Mouse (Mus musculus): Measurements from ENCODE around the gene Gsg1l.

The Gsg1l gene

DNA sequence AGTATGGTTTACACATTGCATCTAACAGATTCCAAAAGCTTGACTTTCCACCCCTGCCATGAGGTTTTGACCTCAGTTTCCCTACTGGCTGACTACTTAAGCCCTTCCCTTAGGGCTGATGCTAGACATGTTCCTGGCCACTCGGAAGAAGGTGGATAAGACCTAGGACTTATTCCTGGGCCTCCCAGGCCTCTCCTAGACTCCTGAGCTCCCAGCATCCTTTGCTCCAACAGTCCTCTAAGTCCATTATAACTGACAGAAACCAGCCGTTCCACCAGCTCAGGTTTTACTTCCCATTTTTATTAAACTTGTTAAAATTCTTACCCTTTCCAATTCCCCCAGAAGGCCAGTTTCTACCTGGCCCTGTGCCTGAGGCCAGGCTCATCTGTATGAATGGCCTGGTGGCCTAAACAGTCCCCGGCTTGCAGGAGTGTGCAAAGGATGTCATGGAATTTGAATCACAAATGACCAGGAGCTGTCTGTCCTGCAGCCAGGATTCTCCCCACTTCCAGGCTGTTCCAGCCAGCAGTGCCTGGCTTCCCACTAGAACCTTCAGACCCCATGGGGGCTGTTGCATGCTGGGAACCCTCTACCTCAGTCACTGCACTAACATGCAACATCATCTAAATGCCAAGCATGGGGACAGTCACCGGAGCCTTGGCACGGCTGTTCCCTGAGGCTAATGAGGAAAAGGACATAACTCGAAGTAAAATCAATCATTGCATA is 139.7 kb downstream of the Gsg1l start:
- no peak for DNase-seq (ENCODE audit: extremely low read depth, low read depth)

DNA sequence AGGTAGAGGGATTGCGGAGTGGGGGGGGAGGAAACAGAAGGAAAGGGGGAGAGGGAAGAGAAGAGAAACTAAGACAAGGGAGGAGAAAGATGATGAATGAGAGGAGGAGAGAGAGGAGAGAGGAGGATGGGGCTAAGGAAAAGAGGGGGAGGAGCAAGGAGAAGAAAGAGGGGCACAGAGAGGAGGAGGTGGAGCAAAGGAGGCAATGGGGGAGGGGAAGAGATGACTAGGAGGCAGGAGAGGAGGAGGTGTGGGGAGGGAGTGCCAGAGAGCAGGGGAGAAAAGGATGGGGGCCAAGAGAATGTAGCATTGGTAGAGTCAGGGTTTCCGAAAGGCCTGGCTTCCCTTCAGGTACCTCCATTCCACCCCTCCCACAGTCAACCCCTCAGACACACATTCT is 147.9 kb downstream of the Gsg1l start:
- DNase-seq (ENCODE audit: extremely low read depth, low read depth): no peak

DNA sequence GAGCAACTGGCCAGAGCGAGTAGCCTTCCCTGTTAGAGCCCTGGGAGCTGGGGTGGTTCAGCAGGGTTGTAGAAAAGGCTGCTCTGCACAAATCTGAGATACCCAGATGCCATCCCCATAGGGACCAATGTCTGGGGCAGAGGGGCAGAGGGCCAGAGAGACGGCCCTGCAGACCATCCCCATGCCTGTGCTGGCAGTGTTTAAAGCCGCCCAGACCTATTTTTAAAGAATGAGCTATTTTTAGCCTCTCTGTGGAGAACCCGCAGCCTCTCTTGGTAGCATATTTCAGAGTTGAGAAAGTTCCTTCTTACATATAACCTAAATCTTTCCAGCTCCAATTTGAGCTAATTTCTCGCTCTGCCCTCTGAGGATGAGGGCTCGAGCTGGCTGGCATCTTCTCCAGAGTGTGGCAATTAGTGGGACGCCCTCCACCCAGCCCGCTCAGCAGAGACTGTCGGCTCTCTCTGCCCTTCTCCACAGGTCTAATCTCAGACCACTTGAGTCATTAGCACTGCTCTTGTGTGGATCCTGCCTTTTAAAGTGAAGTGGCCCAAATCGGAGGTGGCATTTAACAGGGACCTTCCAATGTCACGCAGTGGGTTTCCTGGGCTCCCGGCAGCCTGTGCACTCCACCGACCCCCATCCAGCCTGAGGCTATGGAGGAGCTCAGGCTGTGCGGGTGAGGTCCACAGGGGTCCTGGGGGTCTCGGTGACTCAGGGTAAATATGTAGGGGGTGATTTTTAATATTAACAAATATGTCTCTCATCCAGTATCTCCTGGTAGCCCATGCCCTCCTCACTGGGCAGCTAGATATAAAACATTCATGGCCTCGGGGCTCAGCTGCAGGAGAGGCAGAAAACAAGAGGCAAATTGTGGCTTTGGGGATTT is 148.6 kb downstream of the Gsg1l start:
- DNase-seq (ENCODE audit: extremely low read depth, low read depth): no peak

DNA sequence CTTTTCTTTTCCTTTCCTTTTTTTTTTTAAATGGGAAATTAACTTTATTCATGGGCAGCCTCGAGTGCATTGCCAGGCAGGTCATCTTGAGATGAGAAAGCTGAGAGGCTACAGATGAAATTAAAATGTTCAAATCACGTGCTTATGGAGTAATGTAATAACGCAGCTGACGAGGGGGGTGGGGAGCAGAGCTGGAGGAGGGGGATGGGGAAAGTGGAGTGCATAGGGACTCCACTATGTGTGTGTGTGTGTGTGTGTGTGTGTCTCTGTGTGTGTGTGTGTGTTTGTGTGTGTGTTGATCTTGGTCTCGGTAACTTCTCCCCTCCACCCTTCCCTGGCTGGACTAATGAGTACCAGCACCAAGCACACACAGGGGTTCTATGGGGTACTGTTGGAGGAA is 150.6 kb downstream of the Gsg1l start:
- DNase-seq (ENCODE audit: extremely low read depth, low read depth): no peak

DNA sequence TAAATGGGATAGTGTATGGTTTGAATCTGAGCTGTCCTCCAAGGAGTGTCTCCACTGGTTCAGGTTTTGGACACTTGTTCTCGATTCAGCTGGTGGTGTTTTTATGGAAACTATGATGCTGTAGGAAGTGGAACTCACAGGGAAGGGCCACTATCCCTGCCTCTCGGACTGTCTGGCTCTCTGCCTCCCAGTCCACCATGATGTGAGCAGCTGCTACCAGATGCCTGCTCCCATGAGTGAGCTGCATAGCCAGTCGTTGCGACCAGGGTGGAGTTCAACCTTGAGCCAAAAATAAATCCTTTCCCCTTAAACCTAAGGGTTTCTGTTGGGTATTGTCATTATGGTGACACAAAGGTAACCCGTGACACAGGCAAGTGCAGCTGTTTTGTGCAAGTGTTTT is 158.2 kb downstream of the Gsg1l start:
- DNase-seq (ENCODE audit: extremely low read depth, low read depth): no peak

DNA sequence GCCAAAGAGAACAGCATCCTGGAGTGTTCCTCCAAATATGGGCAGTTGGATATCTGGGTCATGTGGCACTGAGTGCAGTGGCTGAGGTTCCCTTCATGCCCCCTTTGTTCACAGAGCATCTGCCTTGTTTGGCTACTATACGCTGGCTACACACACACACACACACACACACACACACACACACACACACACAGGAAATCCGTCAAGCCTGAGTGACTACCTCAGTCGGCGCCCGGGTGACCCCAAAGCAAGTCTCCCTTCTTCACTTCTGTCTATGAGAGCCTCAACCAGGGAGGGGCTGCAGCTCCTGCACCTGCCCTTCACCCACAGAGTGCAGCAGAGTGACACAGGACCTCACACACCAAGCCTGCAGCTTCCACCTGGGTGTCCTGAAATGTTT is 161.4 kb downstream of the Gsg1l start:
- no peak for DNase-seq (ENCODE audit: extremely low read depth, low read depth)

DNA sequence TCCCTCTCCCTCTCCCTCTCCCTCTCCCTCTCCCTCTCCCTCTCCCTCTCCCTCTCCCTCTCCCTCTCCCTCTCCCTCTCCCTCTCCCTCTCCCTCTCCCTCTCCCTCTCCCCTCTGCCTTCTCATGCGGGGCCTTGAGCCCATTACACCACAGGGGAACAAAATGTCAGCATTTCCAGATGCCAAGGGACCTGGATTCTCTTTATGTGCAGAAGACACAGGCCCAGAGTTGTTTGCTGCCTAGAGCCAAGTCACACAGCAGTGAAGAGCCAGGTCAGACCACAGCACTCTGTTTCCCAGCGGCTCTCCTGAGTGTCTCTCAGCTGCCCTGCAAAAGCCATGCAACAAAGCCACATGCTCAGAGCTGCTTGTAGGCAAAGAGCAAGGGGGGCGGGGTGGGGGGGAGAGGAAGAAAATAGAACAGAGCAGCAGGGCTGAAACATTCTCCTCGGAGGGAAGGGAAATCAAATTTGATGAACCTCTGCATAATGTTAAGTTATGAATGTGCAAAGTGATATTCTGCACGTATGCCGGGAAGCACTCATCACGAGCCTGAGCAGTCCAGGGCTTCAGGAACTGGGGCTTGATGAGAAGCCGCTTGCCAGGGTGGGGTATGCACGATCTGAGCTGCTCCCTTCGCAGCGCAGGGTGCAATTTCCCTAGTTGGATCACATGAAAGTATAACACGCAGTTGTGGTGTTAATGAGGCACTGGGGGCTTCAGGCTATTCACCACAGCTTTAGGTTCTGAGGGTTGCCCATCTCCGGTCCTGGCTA is 181.6 kb downstream of the Gsg1l start:
- no peak for DNase-seq (ENCODE audit: extremely low read depth, low read depth)

DNA sequence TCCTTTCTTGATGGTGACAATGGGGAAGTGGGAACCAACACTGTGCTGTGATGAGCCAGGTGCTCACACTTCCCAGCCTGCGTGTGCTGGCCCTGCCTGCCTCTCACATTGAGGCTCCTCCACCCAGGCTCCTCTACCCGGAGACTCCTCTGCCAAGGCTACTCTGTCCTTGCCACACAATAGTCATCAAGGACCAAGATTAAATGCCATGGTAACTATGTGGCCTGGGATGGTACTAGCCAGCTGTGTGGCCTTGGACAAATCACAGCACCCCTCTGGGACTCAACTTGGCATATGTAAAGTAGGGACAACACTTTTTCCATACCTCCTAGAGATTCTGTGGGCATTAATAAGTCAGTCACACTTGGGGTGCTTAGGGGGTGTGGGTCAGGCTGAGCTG is 182.3 kb downstream of the Gsg1l start:
- DNase-seq (ENCODE audit: extremely low read depth, low read depth): no peak

GRCm38 (mm10) chr7:125899036-125899435 is 183.2 kb downstream of the Gsg1l start:
- DNase-seq (ENCODE audit: extremely low read depth, low read depth): no peak

GRCm38 (mm10) chr7:125897059-125897458 is 185.2 kb downstream of the Gsg1l start:
- no peak for DNase-seq (ENCODE audit: extremely low read depth, low read depth)

- DNase-seq (ENCODE audit: extremely low read depth, low read depth): no peak
These were observed 188.6 kb downstream of the Gsg1l start for GRCm38 (mm10) chr7:125893621-125894020.

GRCm38 (mm10) chr7:125888373-125888772 is 193.8 kb downstream of the Gsg1l start:
- DNase-seq (ENCODE audit: extremely low read depth, low read depth): no peak

- DNase-seq (ENCODE audit: extremely low read depth, low read depth): no peak
These were observed 194.4 kb downstream of the Gsg1l start for GRCm38 (mm10) chr7:125887761-125888160.

DNA sequence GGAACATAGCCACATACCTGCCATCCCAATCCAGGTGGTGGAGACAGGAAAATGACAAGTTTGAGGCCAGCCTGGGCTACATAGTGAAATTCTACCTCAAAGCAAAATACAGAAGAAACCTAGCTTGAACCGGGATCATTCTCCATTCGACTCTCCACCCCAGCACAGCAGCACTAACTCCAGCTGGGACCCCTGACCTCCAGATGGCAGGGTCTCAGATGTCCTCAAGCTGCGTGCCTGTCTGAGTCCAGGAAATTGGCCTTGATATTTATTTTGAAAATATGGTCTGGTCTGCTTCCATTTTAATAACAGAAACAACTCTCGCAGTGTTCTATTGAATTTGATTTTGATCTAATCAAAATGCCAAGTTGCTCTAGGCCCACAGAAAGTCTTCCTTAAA is 195.1 kb downstream of the Gsg1l start:
- DNase-seq (ENCODE audit: extremely low read depth, low read depth): no peak

GRCm38 (mm10) chr7:125886116-125886680 is 196.0 kb downstream of the Gsg1l start:
- no peak for DNase-seq (ENCODE audit: extremely low read depth, low read depth)

DNA sequence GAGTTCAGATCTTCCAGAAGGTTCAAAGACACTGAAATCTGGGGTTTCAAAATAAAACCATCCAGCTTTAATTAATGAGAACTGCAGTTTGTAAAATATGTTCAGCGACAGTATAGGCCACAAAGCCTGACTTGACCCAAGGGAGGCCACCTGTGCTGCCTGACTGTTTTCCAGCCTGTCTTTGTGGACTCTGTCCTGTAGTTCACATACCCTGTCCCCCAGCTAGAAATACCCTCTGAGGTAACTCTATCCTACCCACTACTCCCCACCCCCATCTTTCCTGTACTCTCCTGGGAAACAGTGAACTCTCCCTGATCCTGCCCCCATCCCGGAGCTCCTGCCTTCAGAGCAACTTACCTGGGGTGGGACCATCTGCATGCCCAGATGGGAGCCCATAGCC is 199.0 kb downstream of the Gsg1l start:
- DNase-seq (ENCODE audit: extremely low read depth, low read depth): no peak

GRCm38 (mm10) chr7:125878040-125878439 is 204.2 kb downstream of the Gsg1l start:
- no peak for DNase-seq (ENCODE audit: extremely low read depth, low read depth)

GRCm38 (mm10) chr7:125873971-125874495 is 208.2 kb downstream of the Gsg1l start:
- no peak for DNase-seq (ENCODE audit: extremely low read depth, low read depth)

DNA sequence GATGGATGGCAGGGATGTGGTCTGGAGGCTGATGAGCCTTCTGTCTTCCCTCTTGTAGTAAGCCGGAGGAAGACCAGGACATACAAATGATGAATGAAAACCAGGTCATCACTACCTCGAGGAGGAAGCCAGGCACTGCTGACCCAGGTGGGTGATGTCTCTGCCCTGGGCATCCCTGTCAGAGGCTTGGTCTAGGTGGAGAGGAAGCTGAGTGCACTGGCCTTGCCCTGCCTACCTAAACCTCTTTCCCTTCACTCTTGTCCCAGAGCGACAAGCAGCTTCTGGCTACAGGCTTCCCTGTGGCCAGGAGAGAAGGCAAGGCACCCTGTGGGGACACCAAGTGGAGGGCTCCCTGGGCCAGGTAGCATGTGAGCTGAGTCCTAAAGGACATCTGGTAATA is 209.3 kb downstream of the Gsg1l start:
- no peak for DNase-seq (ENCODE audit: extremely low read depth, low read depth)

GRCm38 (mm10) chr7:125872202-125872580 is 210.0 kb downstream of the Gsg1l start:
- no peak for DNase-seq (ENCODE audit: extremely low read depth, low read depth)

- DNase-seq (ENCODE audit: extremely low read depth, low read depth): no peak
These were observed 210.6 kb downstream of the Gsg1l start for GRCm38 (mm10) chr7:125871404-125872201.
